Mouse (Mus musculus) kidney, adult 2 months (tissue): Measurements from ENCODE around the gene Slc38a10. TPM values are rescaled to one million over a fixed set of nuclear protein-coding genes. Genes with fewer than 3 reads are reported as not detected.

Experiments used
- DNase-seq: peaks from one replicate; pipeline ENCODE4 v3.0.0; 2021
- H3K27ac ChIP-seq: fragments of 200-500 bp; 2 replicates; pipeline ENCODE4 v1.5.1; 2012; ENCODE audit warnings: low read depth, low read length, control low read depth, inconsistent platforms; ENCODE audit not compliant: insufficient read depth
- H3K27me3 ChIP-seq: fragments of 200-500 bp; replicated peaks from 2 replicates; pipeline ENCODE4 v1.6.1; 2012; ENCODE audit warnings: mild to moderate bottlenecking, moderate library complexity, low read length, inconsistent platforms; ENCODE audit not compliant: control insufficient read depth, insufficient read depth
- H3K36me3 ChIP-seq: fragments of 200-500 bp; 2 replicates; pipeline ENCODE4 v1.6.1; 2012; ENCODE audit warnings: mild to moderate bottlenecking, moderate library complexity, low read length, inconsistent platforms; ENCODE audit not compliant: control insufficient read depth, insufficient read depth
- H3K4me1 ChIP-seq: fragments of 200-500 bp; 2 replicates; pipeline ENCODE4 v1.6.1; 2011; ENCODE audit warnings: low read length; ENCODE audit not compliant: control insufficient read depth, insufficient read depth
- H3K4me3 ChIP-seq: fragments of 200-500 bp; 2 replicates; pipeline ENCODE4 v1.5.1; 2011; ENCODE audit warnings: mild to moderate bottlenecking, low read depth, low read length, control low read depth; ENCODE audit not compliant: insufficient read depth
- CTCF ChIP-seq: fragments of 200-500 bp; conservative IDR thresholded peaks from 2 replicates; pipeline ENCODE4 v1.5.1; 2011; ENCODE audit warnings: low read depth, mild to moderate bottlenecking, control low read depth, low read length, moderate library complexity, mixed read lengths; ENCODE audit not compliant: insufficient read depth, insufficient read length
- POLR2A ChIP-seq: fragments of 200-500 bp; IDR thresholded peaks from one replicate; pipeline ENCODE4 v1.6.1; 2011; ENCODE audit warnings: low read depth, low read length, control low read depth
- WGBS: fragments of 180-500 bp; shearing (Covaris S2); methylation state at CpG from one replicate; pipeline ENCODE4 v1.1.7; 2018; 5-methylcytosine and 5-hydroxymethylcytosine counted together
- polyA plus RNA-seq: library from polyadenylated mRNA; depleted of rRNA; stranded (reverse); fragments of >200 nt; gene quantifications from 2 replicates; pipeline ENCODE4 v1.2.3, GENCODE M21; 2012; rRNA removed

Slc38a10 gene
- polyA plus RNA-seq, 1 experiment = 151 TPM

GRCm38 (mm10) chr11:120064668-120065040 is 86.5 kb downstream of the Slc38a10 start:
- Histone ChIP-seq H3K4me1 (no peaks in the 10 kb centered on the region), H3K4me3 (no peak overlapping the region), H3K27ac (no peak overlapping the region), H3K36me3 (no peaks in the 10 kb centered on the region), H3K27me3 (no peaks in the 10 kb centered on the region)
- TF ChIP-seq POLR2A = no peak
- TF ChIP-seq CTCF = no peak
- WGBS = 92% methylated on average over 11 of the region's 11 CpGs
- no peak for DNase-seq

DNA sequence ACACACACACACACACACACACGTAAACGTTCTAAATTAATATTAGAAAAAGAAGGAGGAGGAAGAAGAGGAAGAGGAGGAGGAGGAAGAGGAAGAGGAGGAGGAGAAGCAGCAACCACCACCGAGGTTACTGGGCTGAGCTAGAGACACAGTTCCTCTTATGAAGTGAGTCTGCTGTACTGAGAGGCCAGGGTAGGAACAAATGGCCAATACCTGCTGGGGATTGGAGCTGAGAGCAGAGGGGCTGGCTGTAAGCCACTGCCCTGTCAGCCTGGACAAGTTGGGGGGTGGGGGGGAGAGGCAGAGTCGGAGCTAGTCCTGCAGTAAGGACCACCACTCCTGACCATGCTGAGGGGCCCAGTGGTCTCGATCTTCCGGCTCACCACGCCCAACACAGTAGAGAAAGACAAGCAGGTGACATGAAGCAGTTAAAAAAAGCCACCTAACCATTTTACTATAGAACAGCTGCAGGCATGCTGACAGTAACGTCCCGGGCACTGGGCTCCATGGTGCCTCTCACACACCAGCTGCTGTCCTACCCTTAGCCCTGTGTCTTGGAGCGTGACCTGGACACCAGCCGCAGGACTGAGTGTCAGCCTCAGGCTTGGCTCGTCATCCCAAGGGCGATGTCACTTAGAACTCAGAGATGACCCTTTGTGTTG is 87.0 kb downstream of the Slc38a10 start:
- DNase-seq = no peak
- WGBS = 85% methylated on average over 12 of the region's 13 CpGs
- TF ChIP-seq CTCF = no peak
- TF ChIP-seq POLR2A = no peak
- Histone ChIP-seq H3K27me3 (no peaks in the 10 kb centered on the region), H3K4me1 (no peaks in the 10 kb centered on the region), H3K27ac (no peak overlapping the region), H3K4me3 (no peak overlapping the region), H3K36me3 (no peaks in the 10 kb centered on the region)

GRCm38 (mm10) chr11:120063326-120063725 is 87.8 kb downstream of the Slc38a10 start:
- H3K27me3 ChIP-seq = no peaks in the 10 kb centered on the region
- H3K36me3 ChIP-seq = no peaks in the 10 kb centered on the region
- TF ChIP-seq POLR2A (no peak), CTCF (no peak)
- DNase-seq = no peak
- H3K4me1 ChIP-seq = no peaks in the 10 kb centered on the region
- H3K4me3 ChIP-seq = no peak overlapping the region
- no peak overlapping the region for H3K27ac ChIP-seq
- 90% methylated on average over 5 of the region's 5 CpGs for WGBS

GRCm38 (mm10) chr11:120060634-120061033 is 90.5 kb downstream of the Slc38a10 start:
- Histone ChIP-seq H3K36me3 (no peaks in the 10 kb centered on the region), H3K27ac (no peak overlapping the region), H3K4me1 (no peaks in the 10 kb centered on the region), H3K4me3 (no peak overlapping the region), H3K27me3 (no peaks in the 10 kb centered on the region)
- WGBS = 43% methylated on average over 8 of the region's 8 CpGs
- DNase-seq = no peak
- no peak for TF ChIP-seq CTCF
- no peak for TF ChIP-seq POLR2A

- no peak for DNase-seq
- no peaks in the 10 kb centered on the region for H3K36me3 ChIP-seq
- WGBS = 87% methylated on average over 12 of the region's 12 CpGs
- no peaks in the 10 kb centered on the region for H3K27me3 ChIP-seq
- no peak overlapping the region for H3K4me3 ChIP-seq
- no peaks in the 10 kb centered on the region for H3K4me1 ChIP-seq
- TF ChIP-seq CTCF (no peak), POLR2A (no peak)
- H3K27ac ChIP-seq = no peak overlapping the region
These were observed 95.0 kb downstream of the Slc38a10 start for GRCm38 (mm10) chr11:120055953-120056732.

Other genes starting within 250 kb of the Slc38a10 start
- gene Chmp6, start 237.9 kb downstream of the Slc38a10 start, polyA plus RNA-seq = 97.2 and 106 TPM in 2 replicates
- 78.1 and 88.4 TPM in 2 replicates for gene Baiap2, start 208.6 kb downstream of the Slc38a10 start, polyA plus RNA-seq
- gene Aatk, start 104.2 kb downstream of the Slc38a10 start, polyA plus RNA-seq = 5.1 and 6.8 TPM in 2 replicates
- gene Cep131, start 64.5 kb downstream of the Slc38a10 start, polyA plus RNA-seq = 5.8 and 6.8 TPM in 2 replicates
- gene Tepsin, start 52.6 kb downstream of the Slc38a10 start, polyA plus RNA-seq = 28.5 and 35.6 TPM in 2 replicates
- 77.7 and 79.3 TPM in 2 replicates for gene Ndufaf8, start 52.4 kb downstream of the Slc38a10 start, polyA plus RNA-seq
- gene Bahcc1, start 81.6 kb upstream of the Slc38a10 start, polyA plus RNA-seq = 8.0 and 9.2 TPM in 2 replicates
- 828 and 981 TPM in 2 replicates for gene Actg1, start 197.2 kb upstream of the Slc38a10 start, polyA plus RNA-seq
- gene Fscn2, start 210.2 kb upstream of the Slc38a10 start, polyA plus RNA-seq = 0.16 and 0.19 TPM in 2 replicates
- gene Faap100, start 227.4 kb upstream of the Slc38a10 start, polyA plus RNA-seq = 30.3 and 45.1 TPM in 2 replicates